Mouse (Mus musculus): ENCODE measurements at regions not wholly inside any gene's neighbourhood (a gene's known extent, or its start where the extent isn't known, plus 50 kb on each side); places are given as distances from the start of the nearest gene placed in this dataset.
"Not testable (repeated sequence)": the region's sequence is repeated elsewhere in the genome, so short reads cannot be mapped to it uniquely, and the experiment has no call there.

GRCm38 (mm10) chr1:112486046-112486445, 621.3 kb upstream of the Dsel start:
- H3K4me1 ChIP-seq; H3K4me2 ChIP-seq; H3K9ac ChIP-seq; H3K27ac ChIP-seq; H3K4me3 ChIP-seq; ATAC-seq; H3K27me3 ChIP-seq; H3K9me3 ChIP-seq (replicated peaks); H3K36me3 ChIP-seq (ENCODE audit: poor library complexity, severe bottlenecking): not testable (repeated sequence)
- WGBS: 86% methylated on average over 5 of the region's 5 CpGs

- WGBS: 36% methylated on average over 11 of the region's 11 CpGs
- H3K4me3 ChIP-seq: no peak overlapping the region
- no peak overlapping the region for H3K9ac ChIP-seq
- no peaks in the 10 kb centered on the region for H3K4me1 ChIP-seq
- no peaks in the 10 kb centered on the region for H3K27me3 ChIP-seq
- no peaks in the 10 kb centered on the region for H3K9me3 ChIP-seq (replicated peaks)
- H3K4me2 ChIP-seq: no peak overlapping the region
- H3K36me3 ChIP-seq (ENCODE audit: poor library complexity, severe bottlenecking): no peaks in the 10 kb centered on the region
- H3K27ac ChIP-seq: no peak overlapping the region
- ATAC-seq: peak; percentile 64
These were observed 591.3 kb upstream of the Dsel start for GRCm38 (mm10) chr1:112456047-112456446.

GRCm38 (mm10) chr1:112452390-112452789, 587.7 kb upstream of the Dsel start:
- H3K4me1 ChIP-seq: no peaks in the 10 kb centered on the region
- H3K36me3 ChIP-seq (ENCODE audit: poor library complexity, severe bottlenecking): no peaks in the 10 kb centered on the region
- H3K27ac ChIP-seq: no peak overlapping the region
- no peak overlapping the region for H3K4me3 ChIP-seq
- H3K9ac ChIP-seq: no peak overlapping the region
- H3K4me2 ChIP-seq: no peak overlapping the region
- H3K9me3 ChIP-seq (replicated peaks): no peaks in the 10 kb centered on the region
- no peak for ATAC-seq
- no peaks in the 10 kb centered on the region for H3K27me3 ChIP-seq

- Histone ChIP-seq H3K27ac (no peak overlapping the region), H3K9me3 (replicated peaks) (no peaks in the 10 kb centered on the region), H3K36me3 (ENCODE audit: poor library complexity, severe bottlenecking) (no peaks in the 10 kb centered on the region), H3K9ac (no peak overlapping the region), H3K4me1 (no peaks in the 10 kb centered on the region), H3K4me3 (no peak overlapping the region), H3K4me2 (no peak overlapping the region), H3K27me3 (no peaks in the 10 kb centered on the region)
- ATAC-seq: peak; percentile 73; the same call in 1 of the 2 replicates
- WGBS: 12% methylated on average over 2 of the region's 2 CpGs
These were observed 586.9 kb upstream of the Dsel start for GRCm38 (mm10) chr1:112451622-112452021.

GRCm38 (mm10) chr1:112439109-112439508, 574.4 kb upstream of the Dsel start:
- H3K9ac ChIP-seq: no peak overlapping the region
- H3K4me2 ChIP-seq: no peak overlapping the region
- H3K9me3 ChIP-seq (replicated peaks): no peaks in the 10 kb centered on the region
- H3K4me1 ChIP-seq: no peaks in the 10 kb centered on the region
- peak; percentile 74 for ATAC-seq
- H3K4me3 ChIP-seq: no peak overlapping the region
- no peaks in the 10 kb centered on the region for H3K27me3 ChIP-seq
- no peaks in the 10 kb centered on the region for H3K36me3 ChIP-seq (ENCODE audit: poor library complexity, severe bottlenecking)
- WGBS: 45% methylated on average over 2 of the region's 2 CpGs
- H3K27ac ChIP-seq: no peak overlapping the region

- H3K9me3 ChIP-seq (replicated peaks): no peaks in the 10 kb centered on the region
- H3K4me3 ChIP-seq: peak overlapping the region; percentile 64
- ATAC-seq: peak; percentile 100
These were observed 551.8 kb upstream of the Dsel start for GRCm38 (mm10) chr1:112416350-112417083.

GRCm38 (mm10) chr1:112388807-112389206, 524.1 kb upstream of the Dsel start:
- Histone ChIP-seq H3K9ac (no peak overlapping the region), H3K27me3 (no peaks in the 10 kb centered on the region)

More at GRCm38 (mm10) chr1:112416350-112417083, 551.8 kb upstream of the Dsel start:
- Histone ChIP-seq H3K4me2 (peak overlapping the region; percentile 90), H3K4me1 (no peaks in the 10 kb centered on the region), H3K36me3 (ENCODE audit: poor library complexity, severe bottlenecking) (no peaks in the 10 kb centered on the region), H3K9ac (peak overlapping the region; percentile 72), H3K27me3 (no peaks in the 10 kb centered on the region), H3K27ac (no peak overlapping the region)
- under 1% methylated on average over 35 of the region's 37 CpGs for WGBS

GRCm38 (mm10) chr1:112384015-112384414, 519.3 kb upstream of the Dsel start:
- Histone ChIP-seq H3K4me1 (no peaks in the 10 kb centered on the region), H3K4me2 (no peak overlapping the region), H3K9ac (no peak overlapping the region), H3K4me3 (no peak overlapping the region), H3K9me3 (replicated peaks) (no peaks in the 10 kb centered on the region), H3K27ac (no peak overlapping the region), H3K36me3 (ENCODE audit: poor library complexity, severe bottlenecking) (no peaks in the 10 kb centered on the region), H3K27me3 (no peaks in the 10 kb centered on the region)
- no peak for ATAC-seq
- WGBS: 62% methylated on average over 1 of the region's 1 CpGs

More at GRCm38 (mm10) chr1:112388807-112389206, 524.1 kb upstream of the Dsel start:
- no peaks in the 10 kb centered on the region for H3K9me3 ChIP-seq (replicated peaks)
- no peak overlapping the region for H3K4me3 ChIP-seq
- no peak overlapping the region for H3K27ac ChIP-seq
- no peaks in the 10 kb centered on the region for H3K36me3 ChIP-seq (ENCODE audit: poor library complexity, severe bottlenecking)
- no peak overlapping the region for H3K4me2 ChIP-seq
- peak; percentile 77 for ATAC-seq
- 36% methylated on average over 3 of the region's 3 CpGs for WGBS
- H3K4me1 ChIP-seq: no peaks in the 10 kb centered on the region

- H3K4me3 ChIP-seq: no peak overlapping the region
- no peaks in the 10 kb centered on the region for H3K36me3 ChIP-seq (ENCODE audit: poor library complexity, severe bottlenecking)
- H3K27me3 ChIP-seq: no peaks in the 10 kb centered on the region
- H3K27ac ChIP-seq: no peak overlapping the region
- WGBS: 17% methylated on average over 2 of the region's 2 CpGs
- H3K9me3 ChIP-seq (replicated peaks): no peaks in the 10 kb centered on the region
- H3K9ac ChIP-seq: no peak overlapping the region
- H3K4me1 ChIP-seq: no peaks in the 10 kb centered on the region
- peak; percentile 80 for ATAC-seq
- no peak overlapping the region for H3K4me2 ChIP-seq
These were observed 515.0 kb upstream of the Dsel start for GRCm38 (mm10) chr1:112379651-112380264.

- peak; percentile 77 for ATAC-seq
- no peaks in the 10 kb centered on the region for H3K36me3 ChIP-seq (ENCODE audit: poor library complexity, severe bottlenecking)
These were observed 513.9 kb upstream of the Dsel start for GRCm38 (mm10) chr1:112378660-112379059.

GRCm38 (mm10) chr1:112355816-112356215, 491.1 kb upstream of the Dsel start:
- WGBS: 92% methylated on average over 1 of the region's 1 CpGs
- Histone ChIP-seq H3K4me2 (no peak overlapping the region), H3K27me3 (no peaks in the 10 kb centered on the region), H3K9ac (no peak overlapping the region), H3K27ac (no peak overlapping the region), H3K4me1 (no peaks in the 10 kb centered on the region), H3K9me3 (replicated peaks) (no peaks in the 10 kb centered on the region), H3K4me3 (no peak overlapping the region), H3K36me3 (ENCODE audit: poor library complexity, severe bottlenecking) (no peaks in the 10 kb centered on the region)
- ATAC-seq: no peak

More at GRCm38 (mm10) chr1:112378660-112379059, 513.9 kb upstream of the Dsel start:
- H3K4me3 ChIP-seq: no peak overlapping the region
- H3K9me3 ChIP-seq (replicated peaks): no peaks in the 10 kb centered on the region
- no peaks in the 10 kb centered on the region for H3K4me1 ChIP-seq
- 1% methylated on average over 2 of the region's 2 CpGs for WGBS
- H3K4me2 ChIP-seq: no peak overlapping the region
- H3K27me3 ChIP-seq: no peaks in the 10 kb centered on the region
- no peak overlapping the region for H3K9ac ChIP-seq
- no peak overlapping the region for H3K27ac ChIP-seq
